Mouse (Mus musculus): ENCODE measurements around the gene Lhx2. TPM values are rescaled to one million over a fixed set of nuclear protein-coding genes. Genes with fewer than 3 reads are reported as not detected.
A peak's percentile ranks its signal among the peaks of the same experiment; 100 is the strongest.

Lhx2 gene
- polyA plus RNA-seq, 1 experiment from 2014 or later = 175 TPM

DNA sequence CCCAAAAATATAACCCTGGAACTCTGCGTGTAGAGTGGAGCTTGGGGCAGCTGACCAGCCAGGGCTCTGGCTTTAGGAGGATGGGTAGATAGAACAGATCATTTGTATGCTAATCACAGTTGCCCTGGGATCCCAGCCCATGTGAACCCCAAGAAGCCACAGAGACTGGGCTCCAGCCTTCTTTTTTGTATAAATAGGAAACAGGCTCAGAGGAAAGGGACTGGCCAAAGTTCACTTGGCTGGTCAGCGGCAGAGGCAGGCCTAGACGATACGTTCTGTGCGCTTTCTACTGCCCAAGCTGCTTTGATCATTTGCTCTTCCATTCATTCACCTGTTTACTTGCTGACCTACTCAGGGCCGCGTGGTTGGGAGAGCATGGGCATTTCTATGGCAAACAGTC is 27.1 kb downstream of the Lhx2 start:
- no peaks in the 10 kb centered on the region for H3K9me3 ChIP-seq (ENCODE audit: control insufficient read depth, low read length)
- no peak for ATAC-seq (replicated peaks; ENCODE audit: low FRiP score)
- no peak for DNase-seq (ENCODE audit: low spot score)
- no peak overlapping the region for H3K9ac ChIP-seq (ENCODE audit: low read length)
- peaks cover 7% of the 10 kb centered on the region for H3K4me1 ChIP-seq (replicated peaks; ENCODE audit: control insufficient read depth, insufficient read depth, low read length)
- no peak overlapping the region for H3K4me3 ChIP-seq (ENCODE audit: low read depth, low read length)
- H3K27me3 ChIP-seq (ENCODE audit: control insufficient read depth, insufficient read depth, low read length) = no peaks in the 10 kb centered on the region; the same call in 1 of the 2 replicates
- 59% methylated on average over 7 of the region's 7 CpGs for WGBS
- no peak overlapping the region for H3K27ac ChIP-seq (ENCODE audit: low read depth, low read length)
- H3K4me2 ChIP-seq (ENCODE audit: low read depth, low read length, severe bottlenecking) = no peak overlapping the region
- peaks cover 21% of the 10 kb centered on the region for H3K36me3 ChIP-seq (ENCODE audit: control insufficient read depth, insufficient read depth, low read length)

DNA sequence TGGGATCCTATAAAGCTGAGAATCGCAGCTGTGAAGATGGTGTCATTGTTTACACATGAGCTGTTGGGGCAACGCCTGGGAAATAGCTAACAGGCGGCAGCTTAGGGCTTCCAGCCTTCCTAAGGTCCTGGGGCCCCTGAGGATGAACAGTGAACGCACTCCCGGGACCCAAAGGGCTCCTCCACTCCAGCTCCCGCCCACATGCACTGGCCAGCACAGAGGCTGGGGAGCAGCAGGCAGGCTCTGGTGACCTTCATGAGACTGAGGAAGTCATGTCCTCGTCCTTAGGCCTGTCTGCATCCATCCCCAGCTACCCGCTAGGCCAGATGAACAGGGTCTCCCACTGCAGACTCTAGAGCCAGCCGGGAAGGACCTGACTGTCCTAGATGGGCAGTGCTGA is 27.9 kb downstream of the Lhx2 start:
- Histone ChIP-seq H3K4me2 (ENCODE audit: low read depth, low read length, severe bottlenecking) (no peak overlapping the region), H3K27me3 (ENCODE audit: control insufficient read depth, insufficient read depth, low read length) (no peaks in the 10 kb centered on the region; the same call in 1 of the 2 replicates), H3K9ac (ENCODE audit: low read length) (0 out of 2 replicates have a peak overlapping the region, but pooled peaks have one; percentile 12), H3K27ac (ENCODE audit: low read depth, low read length) (no peak overlapping the region), H3K9me3 (ENCODE audit: control insufficient read depth, low read length) (no peaks in the 10 kb centered on the region), H3K4me3 (ENCODE audit: low read depth, low read length) (no peak overlapping the region), H3K36me3 (ENCODE audit: control insufficient read depth, insufficient read depth, low read length) (peaks cover 19% of the 10 kb centered on the region), H3K4me1 (replicated peaks; ENCODE audit: control insufficient read depth, insufficient read depth, low read length) (peaks cover 7% of the 10 kb centered on the region)
- DNase-seq (ENCODE audit: low spot score) (no peak), ATAC-seq (replicated peaks; ENCODE audit: low FRiP score) (peak; percentile 22; the same call in 1 of the 2 replicates)
- WGBS = 36% methylated on average over 9 of the region's 9 CpGs

DNA sequence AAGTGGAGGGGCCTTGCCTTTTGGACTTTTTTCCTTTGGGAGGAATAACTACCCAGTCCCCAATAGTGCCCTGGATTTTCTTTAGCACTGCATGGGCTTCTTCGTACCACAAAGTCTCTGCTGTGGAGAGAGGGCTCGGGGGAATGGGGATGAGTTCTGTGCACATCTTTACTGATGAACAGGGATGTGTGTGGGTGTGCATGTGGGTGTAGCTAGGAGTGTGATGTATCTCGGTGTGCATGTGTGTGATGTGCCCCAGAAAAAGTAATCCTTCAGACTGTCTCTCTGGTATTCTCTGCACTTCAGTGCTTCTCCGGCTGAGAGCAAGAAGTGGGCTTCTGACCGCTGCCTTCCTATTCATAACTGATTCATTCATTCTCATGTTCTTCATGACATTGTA is 28.8 kb downstream of the Lhx2 start:
- 83% methylated on average over 5 of the region's 5 CpGs for WGBS
- ATAC-seq (replicated peaks; ENCODE audit: low FRiP score) = no peak
- Histone ChIP-seq H3K4me3 (ENCODE audit: low read depth, low read length) (no peak overlapping the region), H3K27me3 (ENCODE audit: control insufficient read depth, insufficient read depth, low read length) (no peaks in the 10 kb centered on the region; the same call in 1 of the 2 replicates), H3K4me1 (replicated peaks; ENCODE audit: control insufficient read depth, insufficient read depth, low read length) (peaks cover 7% of the 10 kb centered on the region), H3K4me2 (ENCODE audit: low read depth, low read length, severe bottlenecking) (no peak overlapping the region), H3K9me3 (ENCODE audit: control insufficient read depth, low read length) (no peaks in the 10 kb centered on the region), H3K36me3 (ENCODE audit: control insufficient read depth, insufficient read depth, low read length) (peaks cover 15% of the 10 kb centered on the region), H3K9ac (ENCODE audit: low read length) (no peak overlapping the region), H3K27ac (ENCODE audit: low read depth, low read length) (no peak overlapping the region)
- DNase-seq (ENCODE audit: low spot score) = no peak

DNA sequence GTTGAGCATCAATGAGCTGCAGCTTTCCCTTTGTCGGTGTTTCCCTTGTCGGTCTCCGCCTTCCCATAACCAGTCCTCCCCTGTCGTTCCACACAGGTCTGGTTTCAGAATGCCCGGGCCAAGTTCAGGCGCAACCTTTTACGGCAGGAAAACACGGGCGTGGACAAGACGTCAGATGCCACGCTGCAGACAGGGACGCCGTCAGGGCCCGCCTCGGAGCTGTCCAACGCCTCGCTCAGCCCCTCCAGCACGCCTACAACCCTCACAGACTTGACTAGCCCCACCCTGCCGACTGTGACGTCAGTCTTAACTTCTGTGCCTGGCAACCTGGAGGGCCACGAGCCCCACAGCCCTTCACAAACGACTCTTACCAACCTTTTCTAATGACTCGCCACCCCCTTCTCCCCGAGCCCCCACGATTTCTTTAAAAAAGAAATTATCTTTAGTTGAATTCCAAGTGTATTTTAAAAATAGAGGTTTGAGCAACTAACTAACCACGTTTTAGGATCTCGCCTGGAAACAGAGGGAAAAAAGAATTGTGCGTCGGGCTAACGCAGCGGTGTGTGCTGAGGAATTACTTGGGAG is 29.8 kb downstream of the Lhx2 start:
- Histone ChIP-seq H3K4me2 (ENCODE audit: low read depth, low read length, severe bottlenecking) (peak overlapping the region; percentile 8; the same call in 1 of the 2 replicates), H3K36me3 (ENCODE audit: control insufficient read depth, insufficient read depth, low read length) (peaks cover 12% of the 10 kb centered on the region), H3K9me3 (ENCODE audit: control insufficient read depth, low read length) (no peaks in the 10 kb centered on the region), H3K4me1 (replicated peaks; ENCODE audit: control insufficient read depth, insufficient read depth, low read length) (peaks cover 7% of the 10 kb centered on the region), H3K9ac (ENCODE audit: low read length) (no peak overlapping the region), H3K27me3 (ENCODE audit: control insufficient read depth, insufficient read depth, low read length) (no peaks in the 10 kb centered on the region; the same call in 1 of the 2 replicates), H3K4me3 (ENCODE audit: low read depth, low read length) (no peak overlapping the region), H3K27ac (ENCODE audit: low read depth, low read length) (no peak overlapping the region)
- WGBS = 36% methylated on average over 31 of the region's 31 CpGs
- DNase-seq (ENCODE audit: low spot score) (peak; percentile 79), ATAC-seq (replicated peaks; ENCODE audit: low FRiP score) (no peak)

DNA sequence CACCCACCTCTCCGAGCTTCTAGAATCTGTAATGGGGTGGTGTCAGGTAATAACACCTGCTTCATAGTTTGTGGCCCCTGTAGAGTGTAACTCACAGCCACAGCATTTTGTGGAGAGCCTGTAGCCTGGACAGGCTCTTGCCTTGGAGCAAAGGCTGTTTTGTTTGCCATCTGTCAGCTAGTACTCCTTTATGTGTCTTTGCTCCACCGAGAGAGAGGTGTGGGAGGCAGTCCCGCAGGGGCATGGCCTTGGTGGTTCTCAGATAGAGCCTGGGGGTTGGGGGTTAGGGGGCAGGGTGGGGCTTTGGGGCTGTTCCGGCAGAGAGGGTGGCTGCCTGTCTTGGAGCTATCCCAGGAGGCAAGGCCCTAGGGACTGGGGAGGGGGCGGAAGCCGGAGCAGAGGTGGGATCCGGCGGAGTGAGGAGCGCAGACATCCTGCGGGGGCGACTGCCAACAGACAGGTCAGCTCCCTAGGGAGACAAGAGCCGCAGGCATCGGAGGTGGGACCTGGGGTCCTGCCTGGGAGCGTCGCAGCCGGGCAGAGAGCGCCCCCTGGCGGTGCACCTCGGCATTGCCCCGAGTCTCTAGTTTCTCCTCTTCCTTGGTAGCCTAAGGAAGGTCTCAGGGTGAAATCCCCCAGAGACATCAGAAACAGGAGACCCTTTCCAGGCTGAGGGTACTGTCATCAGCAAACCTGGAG is 36.7 kb downstream of the Lhx2 start:
- ATAC-seq (replicated peaks; ENCODE audit: low FRiP score) (peak; percentile 64), DNase-seq (ENCODE audit: low spot score) (peak; percentile 91)
- H3K27me3 ChIP-seq (ENCODE audit: control insufficient read depth, insufficient read depth, low read length) = peaks cover 12% of the 10 kb centered on the region
- H3K9me3 ChIP-seq (ENCODE audit: control insufficient read depth, low read length) = no peaks in the 10 kb centered on the region
- no peaks in the 10 kb centered on the region for H3K36me3 ChIP-seq (ENCODE audit: control insufficient read depth, insufficient read depth, low read length)
- H3K27ac ChIP-seq (ENCODE audit: low read depth, low read length) = no peak overlapping the region
- WGBS = 3% methylated on average over 20 of the region's 20 CpGs
- H3K4me3 ChIP-seq (ENCODE audit: low read depth, low read length) = no peak overlapping the region
- H3K4me2 ChIP-seq (ENCODE audit: low read depth, low read length, severe bottlenecking) = peak overlapping the region; percentile 45
- peaks cover 13% of the 10 kb centered on the region for H3K4me1 ChIP-seq (replicated peaks; ENCODE audit: control insufficient read depth, insufficient read depth, low read length)
- peak overlapping the region; percentile 23; the same call in 1 of the 2 replicates for H3K9ac ChIP-seq (ENCODE audit: low read length)

DNA sequence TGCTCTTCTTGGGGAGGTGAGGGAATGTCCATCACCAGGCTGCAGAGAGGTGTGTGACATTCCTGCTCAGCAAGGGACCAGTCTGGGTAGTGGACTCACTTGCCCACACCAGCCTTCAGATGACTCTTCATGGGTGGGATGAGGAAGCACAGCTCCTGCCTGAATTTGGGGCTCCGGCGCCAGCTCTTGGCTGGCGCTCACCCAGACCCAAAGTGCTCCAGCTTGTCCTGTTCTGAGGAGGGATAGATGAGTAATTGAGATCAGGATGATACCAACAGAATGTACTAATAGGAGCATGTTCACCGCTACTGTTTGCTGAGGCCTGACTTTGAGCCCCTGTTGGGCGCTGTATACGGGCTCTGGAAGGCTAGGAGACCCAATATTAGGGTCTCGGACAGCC is 38.2 kb downstream of the Lhx2 start:
- DNase-seq (ENCODE audit: low spot score) (no peak), ATAC-seq (replicated peaks; ENCODE audit: low FRiP score) (no peak; the same call in 1 of the 2 replicates)
- H3K36me3 ChIP-seq (ENCODE audit: control insufficient read depth, insufficient read depth, low read length) = no peaks in the 10 kb centered on the region
- H3K9ac ChIP-seq (ENCODE audit: low read length) = no peak overlapping the region
- WGBS = 79% methylated on average over 7 of the region's 7 CpGs
- H3K27ac ChIP-seq (ENCODE audit: low read depth, low read length) = no peak overlapping the region
- no peak overlapping the region for H3K4me2 ChIP-seq (ENCODE audit: low read depth, low read length, severe bottlenecking)
- H3K4me1 ChIP-seq (replicated peaks; ENCODE audit: control insufficient read depth, insufficient read depth, low read length) = peaks cover 13% of the 10 kb centered on the region
- H3K9me3 ChIP-seq (ENCODE audit: control insufficient read depth, low read length) = no peaks in the 10 kb centered on the region
- H3K27me3 ChIP-seq (ENCODE audit: control insufficient read depth, insufficient read depth, low read length) = peaks cover 12% of the 10 kb centered on the region
- H3K4me3 ChIP-seq (ENCODE audit: low read depth, low read length) = no peak overlapping the region

DNA sequence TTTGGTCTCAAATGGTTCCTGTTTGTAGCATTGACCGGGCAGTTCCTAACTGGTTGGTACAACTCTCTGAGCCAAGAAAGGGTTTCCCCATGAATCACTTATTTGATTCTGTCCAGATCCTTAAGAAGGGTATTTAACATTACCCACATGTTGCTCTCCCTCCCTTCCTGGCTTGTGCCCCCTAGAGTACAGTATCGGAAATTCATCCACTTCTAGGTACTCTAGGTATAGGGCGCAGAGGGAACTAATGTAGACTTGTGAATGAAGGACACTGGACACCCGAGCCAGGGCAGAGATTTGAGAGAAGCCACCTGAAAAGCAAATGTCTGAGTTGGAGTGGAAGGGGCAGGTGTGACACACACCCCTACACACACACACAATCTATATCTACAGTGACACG is 39.3 kb downstream of the Lhx2 start:
- no peaks in the 10 kb centered on the region for H3K9me3 ChIP-seq (ENCODE audit: control insufficient read depth, low read length)
- ATAC-seq (replicated peaks; ENCODE audit: low FRiP score) (no peak), DNase-seq (ENCODE audit: low spot score) (no peak)
- no peaks in the 10 kb centered on the region for H3K36me3 ChIP-seq (ENCODE audit: control insufficient read depth, insufficient read depth, low read length)
- 26% methylated on average over 5 of the region's 5 CpGs for WGBS
- peaks cover 13% of the 10 kb centered on the region for H3K4me1 ChIP-seq (replicated peaks; ENCODE audit: control insufficient read depth, insufficient read depth, low read length)
- H3K4me2 ChIP-seq (ENCODE audit: low read depth, low read length, severe bottlenecking) = no peak overlapping the region
- no peak overlapping the region for H3K4me3 ChIP-seq (ENCODE audit: low read depth, low read length)
- H3K9ac ChIP-seq (ENCODE audit: low read length) = no peak overlapping the region
- no peak overlapping the region for H3K27ac ChIP-seq (ENCODE audit: low read depth, low read length)
- H3K27me3 ChIP-seq (ENCODE audit: control insufficient read depth, insufficient read depth, low read length) = peaks cover 12% of the 10 kb centered on the region

DNA sequence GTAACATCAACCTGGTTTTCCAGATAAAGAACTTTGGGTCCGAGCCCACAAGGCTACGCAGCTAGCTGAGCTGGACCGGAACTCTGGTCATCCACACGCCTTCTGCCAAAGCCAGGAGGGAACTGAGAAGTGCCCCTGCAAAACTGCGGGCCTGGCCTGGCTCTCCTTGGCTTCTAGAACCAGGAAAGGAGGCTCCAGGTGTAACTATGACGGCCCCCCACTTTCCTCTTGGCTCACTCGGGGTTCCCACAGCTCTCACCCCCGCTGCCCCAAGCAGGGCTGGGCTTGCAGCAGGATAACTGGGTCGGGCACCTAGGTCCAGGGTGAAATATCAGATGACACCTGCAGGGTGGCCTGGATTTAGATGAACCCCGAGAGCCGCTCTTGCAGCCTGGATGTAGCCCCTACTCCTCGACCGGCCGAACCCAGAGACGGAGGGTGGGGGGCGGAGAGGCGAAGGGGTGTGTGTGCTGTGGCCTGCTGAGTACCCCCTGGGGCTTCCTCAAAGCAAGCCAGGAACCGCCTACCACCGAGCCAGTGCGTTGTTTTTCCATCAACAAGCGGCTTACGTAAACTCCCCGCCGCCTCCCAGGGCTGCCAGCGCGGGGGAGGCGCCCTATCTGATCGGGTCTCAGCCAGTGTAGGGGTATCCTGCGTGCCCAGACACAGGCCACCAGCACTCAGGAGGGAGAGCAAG is 39.9 kb downstream of the Lhx2 start:
- no peak for ATAC-seq (replicated peaks; ENCODE audit: low FRiP score)

More for the DNA sequence above, 39.9 kb downstream of the Lhx2 start:
- 8% methylated on average over 28 of the region's 29 CpGs for WGBS
- Histone ChIP-seq H3K4me2 (ENCODE audit: low read depth, low read length, severe bottlenecking) (peak overlapping the region; percentile 39), H3K9me3 (ENCODE audit: control insufficient read depth, low read length) (no peaks in the 10 kb centered on the region), H3K36me3 (ENCODE audit: control insufficient read depth, insufficient read depth, low read length) (no peaks in the 10 kb centered on the region), H3K4me1 (replicated peaks; ENCODE audit: control insufficient read depth, insufficient read depth, low read length) (peaks cover 13% of the 10 kb centered on the region), H3K4me3 (ENCODE audit: low read depth, low read length) (0 out of 2 replicates have a peak overlapping the region, but pooled peaks have one; percentile 2), H3K9ac (ENCODE audit: low read length) (peak overlapping the region; percentile 30; the same call in 1 of the 2 replicates), H3K27me3 (ENCODE audit: control insufficient read depth, insufficient read depth, low read length) (peaks cover 12% of the 10 kb centered on the region), H3K27ac (ENCODE audit: low read depth, low read length) (no peak overlapping the region)
- DNase-seq (ENCODE audit: low spot score) = no peak
